Mouse (Mus musculus) kidney, adult 8-10 months (tissue): Measurements from ENCODE around the gene Itga6.

Source experiments
- DNase-seq, 2 experiments: peaks; one replicate each; pipeline ENCODE4 v3.0.0; 2022

The Itga6 gene

DNA sequence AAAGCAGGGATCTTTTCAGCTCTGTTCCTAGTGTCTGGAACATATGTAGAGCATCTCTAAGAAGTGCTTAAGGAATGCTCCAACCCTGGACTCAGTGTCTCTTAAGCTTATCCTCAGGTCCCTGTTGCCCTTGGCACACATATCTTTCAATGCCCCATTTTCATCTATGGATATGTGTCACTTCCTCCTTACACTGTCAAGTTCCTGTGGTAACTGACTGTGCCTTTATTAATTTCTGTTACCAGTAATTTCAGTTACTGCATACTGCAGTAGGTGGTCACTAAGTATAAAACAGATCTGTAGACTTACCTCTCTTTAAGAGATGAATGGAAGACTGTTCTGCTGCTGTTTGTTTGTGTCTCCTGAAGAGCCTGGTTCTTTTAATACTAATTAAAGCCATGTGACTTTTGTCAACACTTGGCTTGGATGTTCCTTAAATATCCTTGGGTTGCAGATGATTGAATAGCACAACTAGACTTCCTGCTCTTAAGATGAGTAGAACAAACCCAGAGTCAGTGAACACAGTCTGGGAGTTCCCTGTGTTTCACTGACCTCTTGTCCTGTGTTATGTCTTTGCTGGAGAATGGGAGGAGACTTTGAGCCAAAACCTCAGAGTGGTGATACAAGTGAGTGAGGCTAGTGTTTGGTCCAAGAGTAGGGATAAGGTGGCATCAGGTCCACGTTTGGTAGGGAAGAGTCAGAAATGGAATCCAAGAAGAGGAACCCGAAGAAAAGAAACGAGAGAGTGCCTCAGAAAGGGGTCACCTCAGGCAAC is 19.7 kb downstream of the Itga6 start:
- DNase-seq: no peak

DNA sequence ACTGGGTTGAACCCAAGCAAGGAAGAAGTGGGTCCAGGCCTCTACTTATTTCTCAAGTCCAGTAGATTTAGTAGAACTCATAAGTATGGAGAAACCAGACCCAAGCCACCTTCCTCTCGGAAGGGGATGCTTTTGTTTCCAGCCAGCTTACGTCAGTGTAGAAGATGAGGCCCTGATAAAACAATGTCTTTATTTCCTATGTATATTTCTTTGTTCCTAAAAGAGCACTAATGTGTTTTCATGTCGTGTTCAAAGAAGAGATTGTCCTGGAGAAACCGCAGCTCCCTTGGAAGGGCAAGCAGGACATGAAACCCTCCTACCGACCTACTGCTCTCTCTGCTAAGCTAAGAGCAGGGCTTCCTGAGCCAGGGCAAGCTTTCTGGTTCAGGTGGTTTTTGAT is 20.6 kb downstream of the Itga6 start:
- DNase-seq: no peak

DNA sequence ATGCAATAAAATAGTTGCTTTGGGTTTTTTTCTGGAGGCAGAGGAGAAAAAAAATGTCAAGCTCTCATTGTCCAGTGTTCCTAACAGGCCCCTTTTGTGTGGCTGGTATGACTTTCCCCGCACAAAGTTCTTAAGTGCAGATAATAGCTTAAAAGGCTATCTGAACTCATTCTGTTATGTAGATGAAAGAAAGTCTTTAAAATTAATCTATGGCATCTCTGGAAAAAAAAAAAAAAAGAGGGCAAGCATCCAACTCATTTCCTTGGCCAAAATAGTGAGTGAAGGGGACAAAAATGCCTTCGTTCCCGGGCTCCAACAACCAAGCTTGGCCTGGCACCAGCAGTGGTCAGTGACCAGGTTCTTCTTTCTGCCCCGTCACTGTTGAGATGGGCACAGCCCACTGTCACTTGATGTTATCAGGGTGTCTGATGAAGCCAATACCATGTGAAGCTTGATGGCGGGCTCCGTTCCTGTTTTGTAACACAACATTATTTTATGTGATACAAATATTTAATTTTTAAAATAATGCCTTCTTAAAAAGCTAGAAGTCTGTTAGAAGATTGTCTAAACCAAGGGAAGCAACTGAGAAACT is 21.7 kb downstream of the Itga6 start:
- no peak for DNase-seq

DNA sequence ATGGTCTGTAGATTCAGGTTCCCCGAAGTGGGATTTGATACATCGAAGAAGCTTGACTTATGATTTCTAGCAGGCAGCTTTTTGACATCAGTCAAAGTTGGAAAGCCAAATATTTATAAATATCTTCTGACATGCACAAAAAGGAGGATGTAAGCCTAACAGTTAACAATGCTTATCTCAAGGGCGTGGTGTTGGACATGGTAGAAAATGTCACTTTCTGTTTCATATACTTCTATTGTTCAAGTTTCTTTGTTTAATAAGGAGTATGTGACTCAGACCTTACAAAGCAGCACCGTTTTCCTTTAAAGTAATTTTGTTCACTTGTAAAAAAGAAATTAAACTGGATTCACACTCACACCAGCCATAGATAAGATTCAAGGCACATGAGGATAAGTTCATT is 26.3 kb downstream of the Itga6 start:
- no peak for DNase-seq

DNA sequence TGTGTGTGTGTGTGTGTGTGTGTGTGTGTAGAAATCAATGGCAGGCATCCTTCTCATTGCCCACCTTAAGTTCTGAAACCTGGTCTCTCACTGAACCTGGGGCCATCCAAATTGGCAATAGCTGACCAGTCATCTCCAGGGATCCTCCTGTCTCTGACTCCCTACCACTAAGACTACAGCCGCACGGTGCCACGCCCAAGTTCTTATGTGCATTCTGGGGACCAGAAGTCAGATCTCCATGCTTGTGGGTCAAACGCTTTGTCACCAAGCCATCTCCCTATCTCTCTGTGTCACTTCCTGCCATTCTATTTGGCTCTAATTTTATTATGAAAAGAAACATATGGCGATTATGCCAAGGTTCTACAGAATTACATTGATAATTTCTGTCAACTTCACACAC is 28.3 kb downstream of the Itga6 start:
- DNase-seq: no peak

DNA sequence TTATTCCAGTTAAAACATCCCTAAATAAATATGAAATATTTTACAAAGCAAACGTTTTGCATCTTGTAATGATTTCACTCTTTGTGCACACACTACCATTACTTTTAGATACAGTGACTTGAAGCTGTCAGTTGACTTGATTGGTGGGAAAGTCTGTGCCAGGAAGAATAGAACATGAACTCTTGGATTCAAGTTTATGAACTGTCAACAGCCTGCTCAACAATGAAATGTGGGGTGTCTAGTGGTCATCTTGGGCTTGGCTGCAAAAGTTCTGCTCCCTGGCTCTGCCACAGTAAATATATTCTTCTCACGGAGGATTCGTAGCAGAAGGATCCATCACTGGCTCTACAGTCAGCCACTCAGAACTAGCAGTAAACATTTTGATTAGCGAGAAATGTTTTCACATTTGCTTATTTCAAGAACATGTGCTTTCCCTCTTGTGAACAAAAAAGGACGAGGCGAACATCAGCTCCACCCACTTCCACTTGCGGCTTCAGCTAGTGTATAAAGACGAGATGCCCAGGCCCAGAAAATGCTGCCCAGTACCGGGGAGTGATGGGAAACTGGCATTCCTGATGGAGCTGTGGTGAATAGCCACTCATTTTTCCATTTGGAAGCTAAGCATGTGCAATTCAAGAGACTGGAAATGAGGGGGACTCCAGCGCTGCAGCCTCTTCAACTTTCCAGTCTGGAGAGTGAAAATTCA is 29.0 kb downstream of the Itga6 start:
- DNase-seq: no peak

DNA sequence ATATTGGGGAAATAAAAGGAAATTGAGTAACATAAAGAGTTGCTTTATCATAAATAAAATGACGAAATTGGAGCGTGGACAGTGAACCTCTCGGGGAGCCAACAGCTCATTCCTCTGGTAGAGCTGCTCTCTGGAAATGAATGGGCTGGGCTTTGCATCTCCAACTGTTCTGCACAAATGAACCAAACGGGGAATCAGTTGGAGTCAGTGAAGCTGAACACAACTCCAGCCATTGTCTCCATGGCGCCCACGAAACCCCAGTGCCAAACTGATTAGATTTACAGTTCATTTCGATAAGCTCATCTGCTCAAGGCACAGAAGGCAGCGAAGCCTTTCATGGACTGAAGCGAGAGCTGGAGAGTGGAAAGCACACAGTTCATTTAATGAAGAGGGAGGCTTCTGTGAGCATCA is 29.8 kb downstream of the Itga6 start:
- no peak for DNase-seq

DNA sequence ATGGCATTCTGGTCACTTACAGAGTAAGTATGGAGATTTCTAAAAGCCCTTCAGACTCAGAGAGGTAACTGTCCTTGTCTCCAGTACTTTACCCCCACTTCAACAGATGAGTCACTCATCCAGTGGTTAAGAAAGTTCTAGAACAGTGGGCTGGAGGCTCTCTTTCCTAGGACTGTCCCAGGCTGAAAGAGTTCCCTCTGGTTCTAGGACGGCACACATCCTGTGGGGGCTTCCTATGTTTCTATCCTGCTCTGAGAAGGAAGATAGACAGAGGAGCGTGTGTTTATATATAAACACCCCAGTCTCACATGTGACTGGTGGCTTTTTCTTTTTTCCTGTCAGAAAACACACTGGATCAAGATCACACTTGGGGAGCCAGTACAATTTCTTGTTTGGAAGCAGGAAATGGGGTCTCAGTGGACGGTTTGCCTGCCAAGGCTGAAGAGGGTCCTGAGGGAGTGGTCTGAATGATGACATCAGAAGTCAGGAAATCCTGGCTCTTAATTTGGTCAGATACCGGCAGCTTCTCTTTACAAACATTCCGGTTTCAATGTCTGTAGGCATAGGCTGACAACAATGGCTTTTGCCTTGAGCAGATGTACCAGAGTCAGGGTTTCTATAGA is 34.0 kb downstream of the Itga6 start:
- no peak for DNase-seq

DNA sequence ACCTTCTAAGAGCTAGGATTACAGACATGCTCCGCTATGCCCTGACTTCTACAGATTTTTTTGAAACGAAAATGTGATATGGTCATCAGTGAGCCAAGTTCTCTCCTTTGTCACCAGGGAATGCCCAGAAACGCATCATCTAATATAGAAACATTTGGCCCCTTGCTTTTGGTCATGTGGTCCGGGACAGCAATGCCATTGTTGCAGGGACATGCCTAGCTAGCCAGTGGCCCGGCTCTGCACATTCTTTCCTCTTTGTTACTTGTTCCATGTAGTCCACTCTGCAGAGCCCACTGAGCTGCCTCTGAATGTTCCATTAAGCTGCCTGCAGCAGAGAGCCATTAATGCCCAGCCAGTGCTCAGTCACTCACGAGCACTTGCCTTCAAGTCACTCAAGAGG is 34.6 kb downstream of the Itga6 start:
- no peak for DNase-seq

DNA sequence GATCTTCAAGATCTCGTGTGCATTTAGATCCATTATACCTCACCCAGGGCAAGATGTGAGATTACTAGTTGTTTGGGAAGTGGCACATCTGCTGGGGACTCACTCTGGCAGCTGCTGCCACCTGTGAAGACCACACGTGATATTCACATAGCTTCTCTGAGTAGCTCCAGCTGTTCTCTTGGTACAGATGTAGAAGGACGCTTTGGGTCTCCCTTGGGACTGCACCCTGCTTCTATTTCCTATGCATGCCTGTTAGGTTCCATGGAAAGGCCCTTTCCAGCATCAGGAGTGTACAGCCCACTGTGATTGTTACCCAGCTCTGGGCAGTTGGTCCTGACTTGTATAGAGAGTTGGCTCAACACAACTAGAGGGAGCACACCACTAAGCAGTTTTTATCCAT is 39.8 kb downstream of the Itga6 start:
- DNase-seq: no peak

DNA sequence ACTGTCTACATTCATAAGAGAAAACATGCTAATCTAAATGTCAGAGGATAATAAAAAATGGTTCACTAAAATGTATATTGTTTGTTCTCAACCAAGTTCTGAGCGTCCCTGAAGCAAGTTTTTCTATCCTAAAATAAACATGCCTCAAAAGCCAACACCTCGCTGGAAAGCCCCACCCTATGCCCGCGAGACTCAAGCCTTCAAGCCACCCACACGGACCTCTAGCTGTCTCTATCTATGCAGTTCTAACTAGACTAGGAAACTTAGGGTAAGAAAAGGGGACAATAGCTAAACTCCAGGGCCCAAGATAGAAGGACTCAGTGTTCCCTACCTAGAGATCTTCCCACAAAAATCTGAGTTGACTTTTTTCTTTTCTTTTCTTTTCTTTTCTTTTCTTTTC is 40.6 kb downstream of the Itga6 start:
- no peak for DNase-seq

DNA sequence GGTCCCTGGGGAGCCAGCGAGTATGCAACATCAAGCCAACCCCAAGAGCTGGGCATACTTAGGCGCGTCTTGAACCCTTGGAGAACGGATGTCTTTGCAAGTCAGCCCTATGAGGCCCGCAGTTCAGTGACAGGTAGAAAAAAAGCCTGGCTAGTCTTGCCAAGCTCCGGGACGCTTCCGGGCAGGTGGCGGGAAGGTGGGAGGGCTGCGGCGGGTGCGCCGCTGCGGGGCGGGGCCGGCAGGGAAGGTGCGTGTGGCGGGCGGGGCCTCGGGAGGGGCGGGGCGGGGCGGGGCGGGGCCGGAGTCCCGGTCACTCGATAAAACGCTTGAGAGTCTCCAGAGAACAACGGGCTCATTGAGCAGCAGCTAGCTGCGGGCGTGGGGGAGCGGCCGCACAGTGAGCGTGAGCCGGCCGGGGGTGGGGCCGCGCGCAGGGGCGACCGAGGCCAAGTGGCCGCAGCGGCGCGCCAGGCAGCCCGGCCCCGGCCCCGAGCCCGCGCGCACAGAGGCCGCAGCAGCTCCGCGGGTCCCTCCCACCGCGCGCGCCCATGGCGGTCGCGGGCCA is 41.3 kb downstream of the Itga6 start:
- peak; percentile 67 to 76 for DNase-seq

DNA sequence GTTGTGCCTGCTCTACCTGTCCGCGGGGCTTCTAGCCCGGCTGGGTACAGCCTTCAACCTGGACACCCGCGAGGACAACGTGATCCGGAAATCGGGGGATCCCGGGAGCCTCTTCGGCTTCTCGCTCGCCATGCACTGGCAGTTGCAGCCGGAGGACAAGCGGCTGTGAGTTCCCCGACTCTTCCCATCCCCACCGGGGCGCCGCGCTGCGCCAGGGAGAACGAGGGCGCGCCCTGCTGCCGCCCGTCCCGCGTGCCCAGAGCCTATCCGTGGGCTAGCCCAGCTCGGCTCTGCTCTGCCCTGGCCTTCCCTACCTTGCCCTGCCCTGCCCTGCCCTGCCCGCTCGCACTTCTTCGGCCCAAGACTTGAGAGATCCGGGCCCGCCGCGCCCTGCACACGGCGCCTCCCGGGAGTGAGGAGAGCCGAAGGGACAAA is 41.8 kb downstream of the Itga6 start:
- DNase-seq: peak; percentile 52 to 67

DNA sequence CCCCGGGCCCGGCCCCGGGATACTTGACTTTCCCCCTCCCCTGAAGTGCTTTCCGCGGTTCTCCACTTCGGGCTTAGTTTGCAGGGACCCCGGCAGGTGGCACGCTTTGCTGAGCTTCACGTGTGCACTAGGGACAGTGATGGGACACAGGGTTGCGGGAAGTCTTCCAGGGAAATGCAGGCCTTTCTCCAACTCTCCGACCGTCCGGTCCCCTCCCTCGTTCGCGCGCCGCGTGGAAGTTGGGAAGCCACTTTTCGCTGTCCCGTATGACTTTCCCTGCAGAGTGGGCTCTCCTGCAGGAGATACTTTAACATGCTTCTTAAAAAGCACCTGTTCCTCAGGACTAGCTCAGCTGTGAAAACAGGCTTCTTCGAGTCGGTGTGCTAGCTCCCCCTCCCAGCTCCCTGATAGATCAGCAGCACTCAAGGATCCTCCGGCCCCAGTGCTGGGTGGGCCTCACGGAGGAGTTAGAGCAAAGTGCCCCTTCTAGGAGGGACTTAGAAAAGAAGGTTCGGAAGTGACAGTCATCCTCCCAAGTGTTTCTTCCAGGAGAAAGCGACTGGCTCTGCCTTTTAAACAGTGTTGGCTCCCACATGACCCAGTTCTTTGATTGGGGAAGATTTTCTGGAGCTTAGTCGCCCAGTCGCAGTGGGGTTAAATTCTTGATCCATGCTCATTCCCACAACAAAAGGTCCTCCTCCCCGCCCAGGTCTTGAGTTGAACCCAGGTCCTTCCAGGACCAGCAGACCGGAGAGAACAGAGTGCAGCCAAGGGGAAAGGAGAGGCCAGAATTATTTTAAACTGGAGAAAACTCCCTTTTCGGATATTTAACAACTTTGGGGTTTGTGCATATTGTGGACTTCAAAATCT is 42.4 kb downstream of the Itga6 start:
- DNase-seq: peak; percentile 70 to 76

DNA sequence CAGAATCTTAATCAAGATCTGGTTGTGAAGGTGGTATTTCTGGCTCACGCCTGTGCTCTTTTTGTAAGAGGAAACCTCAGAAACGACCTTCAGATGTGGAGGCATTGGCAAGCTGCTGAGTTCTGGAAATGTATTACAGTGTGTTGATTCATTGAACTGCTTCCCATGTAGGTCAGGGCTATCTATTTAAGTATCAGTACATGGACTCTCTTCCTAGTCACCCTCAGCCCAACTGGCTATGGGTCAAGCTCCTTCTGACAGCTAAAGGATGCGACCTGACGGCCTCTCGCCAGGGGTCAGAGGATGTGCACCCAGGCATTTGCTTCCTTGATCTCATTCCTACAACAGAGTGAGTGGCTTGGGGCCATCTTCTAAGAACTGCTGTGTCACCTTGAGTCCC is 45.3 kb downstream of the Itga6 start:
- peak; percentile 81 to 87 for DNase-seq

DNA sequence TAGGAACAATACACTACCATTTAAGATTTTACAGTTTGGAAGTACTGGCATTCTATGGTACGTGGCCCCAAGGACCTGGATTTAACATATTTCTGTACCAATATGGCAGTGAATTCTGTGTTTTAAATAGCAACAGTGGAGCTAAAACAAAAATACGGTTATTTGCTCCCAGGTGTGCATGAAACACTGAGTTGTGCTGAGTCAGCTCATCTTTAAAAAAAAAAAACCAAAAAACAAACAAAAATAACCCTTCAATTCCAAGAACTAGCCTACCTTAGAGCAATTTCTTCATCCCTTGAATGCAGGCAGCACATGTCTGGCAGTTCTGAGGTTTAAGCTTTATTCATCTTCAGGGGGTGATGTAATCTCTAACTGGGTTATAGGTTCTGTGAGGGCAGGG is 45.8 kb downstream of the Itga6 start:
- DNase-seq: no peak

DNA sequence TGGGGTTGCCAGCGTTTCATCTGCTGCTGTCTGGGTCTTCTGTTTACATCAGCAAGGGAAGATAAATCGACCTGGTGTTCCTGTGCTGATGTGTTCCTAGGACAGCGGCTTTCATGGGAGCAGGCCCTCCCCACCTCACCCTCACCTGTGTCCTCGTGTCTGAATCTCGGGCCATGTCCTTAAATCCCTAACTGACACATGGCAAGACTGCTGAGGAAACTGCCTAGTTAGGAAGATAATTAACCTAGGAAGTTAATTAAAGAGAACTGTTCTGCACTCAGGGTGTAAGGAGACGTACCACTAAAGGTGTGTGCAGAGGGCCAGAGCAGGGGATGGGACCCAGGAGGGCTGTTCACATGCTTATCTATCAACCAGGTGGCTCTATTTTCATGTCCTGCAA is 48.7 kb downstream of the Itga6 start:
- DNase-seq: no peak

DNA sequence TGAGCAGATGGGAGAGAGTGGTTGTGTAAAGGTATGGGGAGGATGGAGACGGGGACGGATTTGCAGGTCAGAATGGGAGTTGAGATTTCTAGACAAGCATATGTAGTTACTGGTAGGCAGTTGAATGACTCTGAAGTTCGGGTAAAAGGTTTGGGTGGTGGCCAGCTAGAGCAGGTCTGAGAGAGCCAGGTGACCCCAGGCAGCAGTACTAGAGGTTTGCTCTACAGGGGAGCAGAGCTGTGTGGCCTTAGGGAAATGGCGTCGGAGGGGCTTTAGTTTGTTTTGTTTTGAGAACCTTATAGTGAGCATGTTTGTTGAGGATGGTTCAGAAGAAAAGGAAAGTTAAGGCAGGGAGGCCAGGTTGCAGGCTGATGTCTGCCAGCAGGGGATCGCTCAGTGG is 51.4 kb downstream of the Itga6 start:
- no peak for DNase-seq

DNA sequence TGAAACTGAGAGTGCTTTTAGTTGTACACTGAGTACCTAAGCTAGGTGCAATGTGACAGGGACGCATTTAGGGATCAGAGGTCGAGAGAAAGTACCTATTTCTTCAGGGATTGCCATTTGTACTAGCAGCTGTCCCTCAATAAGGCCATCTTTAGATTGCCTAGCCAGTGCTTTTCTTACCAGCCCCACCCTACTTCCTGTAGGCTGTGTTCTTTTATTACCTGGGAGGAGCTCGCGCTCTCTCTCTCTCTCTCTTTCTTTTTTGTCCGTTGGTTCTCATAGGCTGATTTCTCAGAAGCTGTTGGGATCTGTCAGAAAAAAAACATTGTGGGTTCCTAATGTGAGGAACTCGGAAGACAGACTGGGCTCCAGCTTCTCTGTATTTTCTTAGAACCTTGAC is 55.4 kb downstream of the Itga6 start:
- no peak for DNase-seq

DNA sequence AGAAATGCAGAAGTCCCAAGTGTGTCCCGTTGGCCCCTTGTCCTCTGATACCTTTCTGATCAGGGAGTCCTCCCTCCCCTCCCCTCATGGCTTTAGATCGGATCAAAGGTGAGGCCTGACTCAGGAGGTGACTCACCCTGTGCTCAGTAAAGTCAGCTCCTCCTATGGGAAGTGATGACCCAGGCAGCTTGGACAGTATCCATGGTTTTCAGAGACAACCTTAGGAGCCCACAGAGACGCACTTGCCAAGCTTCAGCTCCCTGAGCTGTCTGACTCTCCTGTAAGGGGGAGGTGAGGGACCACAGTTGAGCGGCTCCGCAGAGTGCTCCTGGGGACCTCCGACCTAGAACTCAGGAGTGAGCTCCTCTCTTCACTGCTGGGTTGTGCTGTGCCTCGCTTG is 56.3 kb downstream of the Itga6 start:
- DNase-seq: no peak

DNA sequence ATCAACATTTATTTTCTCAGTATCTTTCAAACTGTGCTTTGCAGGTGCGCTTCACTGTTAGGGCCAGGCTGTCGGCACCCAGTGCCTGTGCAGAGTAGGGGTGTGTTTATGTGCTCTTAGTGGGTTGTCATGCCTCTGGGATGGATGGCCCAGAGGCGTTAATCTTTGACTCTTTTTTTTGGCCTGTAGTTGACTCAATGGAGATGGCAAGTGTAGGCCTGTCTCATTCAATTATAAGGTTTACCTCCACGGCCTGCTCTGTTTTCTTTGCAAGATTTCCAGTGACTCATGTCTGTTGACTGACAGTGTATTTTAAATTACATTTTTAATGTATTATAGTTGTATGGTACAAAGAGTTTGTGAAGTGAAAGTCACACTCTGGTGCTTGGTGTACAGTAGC is 56.7 kb downstream of the Itga6 start:
- DNase-seq: no peak

DNA sequence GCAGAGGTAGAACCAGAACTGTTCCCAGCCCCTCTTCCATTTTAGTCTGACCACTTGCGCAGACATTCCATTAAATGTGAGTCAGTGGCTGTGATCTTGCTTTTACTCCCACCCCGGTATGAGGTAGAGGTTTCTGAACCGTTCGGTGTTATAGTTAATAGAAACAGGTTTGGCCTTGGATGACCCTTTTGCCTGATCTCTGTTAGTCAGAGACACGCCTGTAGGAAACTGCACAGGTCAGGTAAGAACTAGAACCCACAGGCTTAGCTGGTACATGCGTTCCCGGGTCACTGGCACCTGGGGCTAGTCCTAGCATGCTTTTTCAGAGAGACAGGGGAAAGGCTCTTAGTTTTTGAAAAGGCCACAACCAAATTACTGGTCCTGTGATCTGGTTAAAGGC is 59.7 kb downstream of the Itga6 start:
- DNase-seq: no peak
